Mouse (Mus musculus): ENCODE data around the gene Cenpu. TPM values are rescaled to one million over a fixed set of nuclear protein-coding genes. Genes with fewer than 3 reads are reported as not detected.
"Not testable (repeated sequence)": the region's sequence is repeated elsewhere in the genome, so short reads cannot be mapped to it uniquely, and the experiment has no call there.

Cenpu gene
- polyA plus RNA-seq, 1 experiment from 2014 or later, result 27.4 TPM

GRCm38 (mm10) chr8:46559428-46559827 lies 7.6 kb downstream of the Cenpu start:
- WGBS, result 84% methylated on average over 6 of the region's 6 CpGs
- Histone ChIP-seq H3K27me3 (no peaks in the 10 kb centered on the region), H3K36me3 (replicated peaks) (peaks cover 48% of the 10 kb centered on the region), H3K9ac (no peak overlapping the region), H3K4me2 (no peak overlapping the region), H3K4me3 (replicated peaks) (no peak overlapping the region), H3K9me3 (no peaks in the 10 kb centered on the region), H3K4me1 (no peaks in the 10 kb centered on the region), H3K27ac (no peak overlapping the region)
- no peak for ATAC-seq (ENCODE audit: low FRiP score)

DNA sequence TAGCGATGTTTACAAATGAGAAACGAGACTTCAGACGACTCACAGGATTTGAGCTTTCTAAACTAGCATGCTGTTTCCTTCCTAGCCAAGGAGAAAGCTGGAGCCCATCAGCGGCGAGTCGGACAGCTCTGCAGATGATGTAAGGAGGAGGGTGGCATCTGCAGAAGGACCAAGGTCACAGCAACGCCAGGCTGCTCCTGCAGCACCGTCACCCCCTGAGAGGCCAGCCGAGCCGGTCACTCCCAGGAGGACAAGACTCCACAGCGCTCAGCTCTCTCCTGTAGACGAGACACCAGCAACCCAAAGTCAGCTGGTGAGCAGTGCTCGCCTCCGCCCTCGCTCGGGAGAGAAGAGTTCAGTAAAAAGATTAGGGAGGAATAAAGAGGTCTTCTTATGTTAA lies 10.5 kb downstream of the Cenpu start:
- no peaks in the 10 kb centered on the region for H3K9me3 ChIP-seq
- H3K36me3 ChIP-seq (replicated peaks), result peaks cover 48% of the 10 kb centered on the region
- no peak overlapping the region for H3K27ac ChIP-seq
- no peaks in the 10 kb centered on the region for H3K4me1 ChIP-seq
- no peak overlapping the region for H3K9ac ChIP-seq
- H3K4me3 ChIP-seq (replicated peaks), result no peak overlapping the region
- no peak overlapping the region for H3K4me2 ChIP-seq
- no peaks in the 10 kb centered on the region for H3K27me3 ChIP-seq
- WGBS, result 91% methylated on average over 16 of the region's 16 CpGs
- no peak for ATAC-seq (ENCODE audit: low FRiP score)

- peaks cover 31% of the 10 kb centered on the region for H3K36me3 ChIP-seq (replicated peaks)
- H3K4me1 ChIP-seq, result no peaks in the 10 kb centered on the region
- H3K27me3 ChIP-seq, result no peaks in the 10 kb centered on the region
- H3K4me3 ChIP-seq (replicated peaks), result no peak overlapping the region
- H3K9me3 ChIP-seq, result no peaks in the 10 kb centered on the region
- WGBS, result 81% methylated on average over 7 of the region's 7 CpGs
- no peak overlapping the region for H3K9ac ChIP-seq
- no peak overlapping the region for H3K4me2 ChIP-seq
- H3K27ac ChIP-seq, result no peak overlapping the region
- ATAC-seq (ENCODE audit: low FRiP score), result no peak
These were observed 15.2 kb downstream of the Cenpu start for GRCm38 (mm10) chr8:46566914-46567529.

DNA sequence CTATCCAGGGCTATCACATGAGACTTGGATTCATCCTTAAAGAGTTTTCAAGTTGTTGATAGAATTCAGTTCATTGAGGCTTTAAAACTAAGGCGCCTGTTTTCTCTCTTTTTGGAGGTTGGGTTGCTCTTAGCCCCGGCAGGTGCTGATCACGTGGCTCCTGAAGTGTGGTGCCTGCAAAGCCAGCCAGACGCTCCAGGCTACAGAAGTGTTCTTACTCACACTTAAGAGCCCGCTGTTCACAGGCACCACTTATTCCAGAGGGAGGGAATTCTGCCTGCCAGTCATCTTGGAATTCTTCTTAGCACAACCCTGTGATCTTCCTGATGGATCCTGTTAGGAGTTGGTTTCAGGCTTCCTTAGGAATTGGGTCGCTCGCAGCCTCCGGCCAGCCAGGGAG lies 16.1 kb downstream of the Cenpu start:
- Histone ChIP-seq H3K4me3 (replicated peaks) (no peak overlapping the region), H3K9ac (no peak overlapping the region), H3K27me3 (no peaks in the 10 kb centered on the region), H3K36me3 (replicated peaks) (peaks cover 28% of the 10 kb centered on the region), H3K4me1 (no peaks in the 10 kb centered on the region), H3K4me2 (no peak overlapping the region), H3K9me3 (no peaks in the 10 kb centered on the region), H3K27ac (no peak overlapping the region)
- 85% methylated on average over 8 of the region's 8 CpGs for WGBS
- ATAC-seq (ENCODE audit: low FRiP score), result no peak

GRCm38 (mm10) chr8:46568942-46569341 lies 17.1 kb downstream of the Cenpu start:
- H3K9ac ChIP-seq, result no peak overlapping the region
- no peak overlapping the region for H3K27ac ChIP-seq
- no peak overlapping the region for H3K4me2 ChIP-seq
- H3K9me3 ChIP-seq, result no peaks in the 10 kb centered on the region
- peaks cover 31% of the 10 kb centered on the region for H3K36me3 ChIP-seq (replicated peaks)
- H3K4me1 ChIP-seq, result no peaks in the 10 kb centered on the region
- no peak overlapping the region for H3K4me3 ChIP-seq (replicated peaks)
- 77% methylated on average over 2 of the region's 2 CpGs for WGBS
- ATAC-seq (ENCODE audit: low FRiP score), result no peak
- H3K27me3 ChIP-seq, result no peaks in the 10 kb centered on the region

GRCm38 (mm10) chr8:46569659-46570441 lies 18.0 kb downstream of the Cenpu start:
- no peaks in the 10 kb centered on the region for H3K27me3 ChIP-seq
- no peak overlapping the region for H3K4me2 ChIP-seq
- peaks cover 39% of the 10 kb centered on the region for H3K36me3 ChIP-seq (replicated peaks)
- H3K9me3 ChIP-seq, result no peaks in the 10 kb centered on the region
- ATAC-seq (ENCODE audit: low FRiP score), result no peak
- H3K27ac ChIP-seq, result no peak overlapping the region
- WGBS, result 93% methylated on average over 19 of the region's 19 CpGs
- H3K4me3 ChIP-seq (replicated peaks), result no peak overlapping the region
- H3K9ac ChIP-seq, result no peak overlapping the region
- H3K4me1 ChIP-seq, result no peaks in the 10 kb centered on the region

- H3K4me1 ChIP-seq, result no peaks in the 10 kb centered on the region
- H3K4me3 ChIP-seq (replicated peaks), result no peak overlapping the region
- no peak overlapping the region for H3K9ac ChIP-seq
- H3K36me3 ChIP-seq (replicated peaks), result peaks cover 34% of the 10 kb centered on the region
- ATAC-seq (ENCODE audit: low FRiP score), result no peak
- no peak overlapping the region for H3K27ac ChIP-seq
- H3K9me3 ChIP-seq, result no peaks in the 10 kb centered on the region
- 96% methylated on average over 7 of the region's 14 CpGs for WGBS
- no peaks in the 10 kb centered on the region for H3K27me3 ChIP-seq
- no peak overlapping the region for H3K4me2 ChIP-seq
These were observed 18.8 kb downstream of the Cenpu start for GRCm38 (mm10) chr8:46570673-46571072.

- no peak overlapping the region for H3K9ac ChIP-seq
- H3K27ac ChIP-seq, result no peak overlapping the region
- WGBS, result 91% methylated on average over 2 of the region's 2 CpGs
- H3K4me2 ChIP-seq, result no peak overlapping the region
- no peaks in the 10 kb centered on the region for H3K4me1 ChIP-seq
- H3K36me3 ChIP-seq (replicated peaks), result peaks cover 51% of the 10 kb centered on the region
- no peak overlapping the region for H3K4me3 ChIP-seq (replicated peaks)
- no peaks in the 10 kb centered on the region for H3K27me3 ChIP-seq
- H3K9me3 ChIP-seq, result no peaks in the 10 kb centered on the region
- ATAC-seq (ENCODE audit: low FRiP score), result no peak
These were observed 21.6 kb downstream of the Cenpu start for GRCm38 (mm10) chr8:46573446-46573845.

- Histone ChIP-seq H3K4me3 (replicated peaks) (no peak overlapping the region), H3K27ac (no peak overlapping the region), H3K4me1 (no peaks in the 10 kb centered on the region), H3K9me3 (no peaks in the 10 kb centered on the region), H3K9ac (no peak overlapping the region), H3K4me2 (no peak overlapping the region), H3K27me3 (no peaks in the 10 kb centered on the region), H3K36me3 (replicated peaks) (peaks cover 56% of the 10 kb centered on the region)
- 91% methylated on average over 2 of the region's 2 CpGs for WGBS
- no peak for ATAC-seq (ENCODE audit: low FRiP score)
These were observed 22.1 kb downstream of the Cenpu start for GRCm38 (mm10) chr8:46573964-46574363.

- no peak overlapping the region for H3K4me3 ChIP-seq (replicated peaks)
- no peak overlapping the region for H3K9ac ChIP-seq
- no peaks in the 10 kb centered on the region for H3K4me1 ChIP-seq
- H3K27ac ChIP-seq, result no peak overlapping the region
- H3K4me2 ChIP-seq, result no peak overlapping the region
- H3K9me3 ChIP-seq, result no peaks in the 10 kb centered on the region
- no peaks in the 10 kb centered on the region for H3K27me3 ChIP-seq
- H3K36me3 ChIP-seq (replicated peaks), result peaks cover 57% of the 10 kb centered on the region
- 92% methylated on average over 9 of the region's 9 CpGs for WGBS
- ATAC-seq (ENCODE audit: low FRiP score), result no peak
These were observed 27.0 kb downstream of the Cenpu start for GRCm38 (mm10) chr8:46578794-46579193.

DNA sequence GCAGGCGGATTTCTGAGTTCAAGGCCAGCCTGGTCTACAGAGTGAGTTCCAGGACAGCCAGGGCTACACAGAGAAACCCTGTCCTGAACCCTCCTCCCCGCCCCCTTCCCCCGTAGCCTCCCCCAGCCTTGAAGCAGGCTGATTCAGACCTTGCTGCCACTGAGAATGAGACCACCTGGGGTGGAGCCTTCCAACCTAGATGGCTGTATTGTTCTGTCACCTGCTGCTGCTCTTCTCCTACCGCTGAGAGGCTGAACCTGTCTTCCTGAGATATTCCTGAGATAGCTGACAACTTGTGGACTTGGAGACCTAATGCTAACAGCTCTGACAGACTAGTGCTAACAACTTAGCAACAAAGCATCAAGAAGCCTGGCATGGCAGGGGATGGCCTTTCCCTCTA lies 32.5 kb downstream of the Cenpu start:
- H3K4me3 ChIP-seq (replicated peaks); ATAC-seq (ENCODE audit: low FRiP score): not testable (repeated sequence)

DNA sequence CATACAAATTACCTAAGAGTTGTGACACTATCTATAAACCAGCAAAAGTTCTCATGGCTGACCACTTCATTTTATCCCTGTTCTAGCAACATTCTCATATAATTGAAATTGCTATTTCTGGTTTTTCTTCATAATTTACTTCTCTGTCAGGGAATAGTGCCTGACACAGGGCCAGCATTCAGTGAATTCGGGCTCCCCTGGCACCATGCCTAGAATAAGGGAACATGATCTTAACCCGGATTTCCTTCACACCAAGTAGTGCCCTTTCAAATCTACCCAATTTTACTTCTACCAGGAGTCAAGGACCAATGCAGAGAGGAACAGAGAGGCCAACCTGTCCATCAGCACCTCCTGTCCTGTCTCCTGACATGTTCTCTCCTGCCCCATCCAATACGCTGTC lies 33.7 kb downstream of the Cenpu start:
- Histone ChIP-seq H3K36me3 (replicated peaks) (peaks cover 8% of the 10 kb centered on the region), H3K27me3 (no peaks in the 10 kb centered on the region), H3K9ac (no peak overlapping the region), H3K4me1 (no peaks in the 10 kb centered on the region), H3K27ac (no peak overlapping the region), H3K9me3 (no peaks in the 10 kb centered on the region), H3K4me2 (no peak overlapping the region), H3K4me3 (replicated peaks) (no peak overlapping the region)
- ATAC-seq (ENCODE audit: low FRiP score), result no peak
- WGBS, result 86% methylated on average over 3 of the region's 3 CpGs

More for the DNA sequence above, 32.5 kb downstream of the Cenpu start:
- not testable (repeated sequence) for H3K4me2 ChIP-seq, H3K9ac ChIP-seq, H3K4me1 ChIP-seq, H3K27me3 ChIP-seq, H3K27ac ChIP-seq, H3K9me3 ChIP-seq
- WGBS, result 51% methylated on average over 4 of the region's 4 CpGs
- peaks cover 15% of the 10 kb centered on the region for H3K36me3 ChIP-seq (replicated peaks)

DNA sequence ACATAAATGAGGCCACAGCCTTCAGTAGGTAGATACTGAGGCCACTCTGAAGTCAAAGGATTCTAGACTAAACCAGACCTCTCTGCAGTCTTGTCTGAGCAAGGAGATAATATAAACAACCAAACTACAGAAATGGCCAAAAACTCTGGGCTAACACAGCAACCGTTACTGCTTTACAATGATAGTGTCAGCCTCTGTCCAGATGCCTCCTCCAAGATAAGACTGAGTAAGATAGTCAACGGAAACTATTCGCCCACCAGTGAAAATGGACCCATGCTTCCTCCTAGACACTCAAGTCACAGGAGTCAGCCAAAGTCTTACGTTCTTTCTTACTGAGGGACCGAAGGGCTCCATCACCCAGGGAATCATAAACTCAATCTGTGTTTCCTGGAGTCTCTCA lies 36.1 kb downstream of the Cenpu start:
- Histone ChIP-seq H3K9me3 (no peaks in the 10 kb centered on the region), H3K4me1 (no peaks in the 10 kb centered on the region), H3K4me2 (no peak overlapping the region), H3K9ac (no peak overlapping the region), H3K27me3 (no peaks in the 10 kb centered on the region), H3K4me3 (replicated peaks) (no peak overlapping the region), H3K27ac (no peak overlapping the region), H3K36me3 (replicated peaks) (no peaks in the 10 kb centered on the region)
- WGBS, result 92% methylated on average over 5 of the region's 5 CpGs
- no peak for ATAC-seq (ENCODE audit: low FRiP score)

Measured in forebrain, embryonic 12.5 days (tissue).